Mouse (Mus musculus): Measurements from ENCODE around the gene Zic4.

DNA sequence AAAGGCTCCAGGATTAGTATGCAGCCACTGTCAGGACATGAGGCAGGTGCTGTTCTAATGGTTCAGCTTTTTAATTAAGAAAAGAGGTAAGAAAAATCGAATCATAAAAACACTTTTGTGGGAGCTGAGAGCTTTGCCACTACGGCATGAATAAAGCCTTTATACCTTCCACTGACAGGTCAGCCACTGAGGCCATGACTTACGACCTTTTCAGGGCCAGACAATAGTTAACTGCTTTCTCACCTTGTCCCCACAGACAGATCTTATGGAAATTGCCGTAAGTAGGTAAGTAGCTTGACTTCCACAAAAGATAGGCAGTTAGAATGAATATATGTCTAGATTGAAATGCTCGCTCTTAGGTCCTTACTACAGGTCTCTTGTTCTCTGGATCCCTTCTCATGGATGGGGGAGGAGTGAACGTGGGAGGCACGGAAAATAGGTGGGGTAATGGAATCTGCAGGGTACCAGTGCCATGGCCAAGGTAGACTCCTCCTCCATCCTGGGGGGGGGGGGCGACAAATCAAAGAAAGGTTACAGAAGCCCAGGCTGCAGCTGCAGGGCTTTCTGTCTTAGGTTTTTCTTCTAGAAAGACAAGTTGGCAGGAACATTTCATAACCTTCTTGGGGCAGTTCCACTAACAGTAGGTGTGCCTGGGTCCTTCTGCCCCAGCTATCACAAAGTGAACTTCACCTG lies 31.3 kb downstream of the Zic4 start:
- TF ChIP-seq CTCF (IDR thresholded peaks at IDR 0.05; ENCODE audit: borderline replicate concordance, insufficient read depth, low read depth, low read length): no peak
- TF ChIP-seq POLR2A (IDR thresholded peaks at IDR 0.05; ENCODE audit: borderline replicate concordance, insufficient read depth, low read length): no peak
